Mouse (Mus musculus) adipose tissue, adult 10 weeks (tissue): ENCODE data around the gene Sprr2i. TPM values are rescaled to one million over a fixed set of nuclear protein-coding genes. Genes with fewer than 3 reads are reported as not detected.

Experiments
- polyA plus RNA-seq: library from polyadenylated mRNA; stranded (reverse); fragments of 350-450 nt; fragmentation: Illumina TruSeq; extraction: RNeasy Lipid Tissue Mini Kit (QIAGEN cat#74804); gene quantifications from one replicate; pipeline ENCODE4 v1.2.3, GENCODE M21; 2014; ENCODE audit warnings: low read depth, low replicate concordance

Gene Sprr2i
- polyA plus RNA-seq = not detected

GRCm38 (mm10) chr3:92407691-92408090 lies at the start of gene Sprr2i:
Sprr2i (plus strand) TSS chr3:92407991.

GRCm38 (mm10) chr3:92364887-92365286 lies 42.9 kb upstream of the Sprr2i start, which contains the start of gene Sprr2f:
Sprr2f (plus strand) TSS chr3:92365187.

GRCm38 (mm10) chr3:92385385-92385784 lies 22.4 kb upstream of the Sprr2i start, which contains the start of gene Sprr2h:
Sprr2h (plus strand) TSS chr3:92385685.

GRCm38 (mm10) chr3:92417782-92418181 lies 10.0 kb downstream of the Sprr2i start, which contains the start of gene Sprr2j-ps:
Sprr2j-ps (plus strand) TSS chr3:92418082.

GRCm38 (mm10) chr3:92429323-92429722 lies 21.5 kb downstream of the Sprr2i start, which contains the start of gene Gm9774:
Gm9774 (minus strand) TSS chr3:92429423.

GRCm38 (mm10) chr3:92432282-92432681 lies 24.5 kb downstream of the Sprr2i start, which contains the start of gene Sprr2k:
Sprr2k (plus strand) TSS chr3:92432582.

GRCm38 (mm10) chr3:92438689-92439088 lies 30.9 kb downstream of the Sprr2i start, which contains the start of gene Sprr1b:
Sprr1b (minus strand) TSS chr3:92438789.

GRCm38 (mm10) chr3:92458620-92459019 lies 50.8 kb downstream of the Sprr2i start, which contains the start of gene Sprr3:
Sprr3 (minus strand) TSS chr3:92458720.

Other genes starting within 250 kb of the Sprr2i start
- not detected for gene Sprr2a1, start 192.2 kb upstream of the Sprr2i start, polyA plus RNA-seq
- gene Sprr2a2, start 192.1 kb upstream of the Sprr2i start, polyA plus RNA-seq = 0.83 TPM
- gene Sprr2a3, start 122.6 kb upstream of the Sprr2i start, polyA plus RNA-seq = not detected
- gene Sprr2b, start 91.4 kb upstream of the Sprr2i start, polyA plus RNA-seq = not detected
- gene Sprr2d, start 68.9 kb upstream of the Sprr2i start, polyA plus RNA-seq = not detected
- gene Sprr2e, start 55.8 kb upstream of the Sprr2i start, polyA plus RNA-seq = not detected
- not detected for gene Sprr2f, start 42.8 kb upstream of the Sprr2i start, polyA plus RNA-seq
- gene Sprr2h, start 22.3 kb upstream of the Sprr2i start, polyA plus RNA-seq = not detected
- gene Sprr2j-ps, start 10.1 kb downstream of the Sprr2i start, polyA plus RNA-seq = not detected
- gene Gm9774, start 21.4 kb downstream of the Sprr2i start, polyA plus RNA-seq = 4.8 TPM
- not detected for gene Sprr2k, start 24.6 kb downstream of the Sprr2i start, polyA plus RNA-seq
- gene Sprr1b, start 30.8 kb downstream of the Sprr2i start, polyA plus RNA-seq = not detected
- gene Sprr3, start 50.7 kb downstream of the Sprr2i start, polyA plus RNA-seq = not detected
- gene Sprr1a, start 77.9 kb downstream of the Sprr2i start, polyA plus RNA-seq = not detected
- not detected for gene Sprr4, start 92.5 kb downstream of the Sprr2i start, polyA plus RNA-seq
- not detected for gene 2310046K23Rik, start 126.5 kb downstream of the Sprr2i start, polyA plus RNA-seq
- gene Ivl, start 165.7 kb downstream of the Sprr2i start, polyA plus RNA-seq = not detected
- 191 TPM for gene Smcp, start 181.0 kb downstream of the Sprr2i start, polyA plus RNA-seq
- gene 2210017I01Rik, start 199.5 kb downstream of the Sprr2i start, polyA plus RNA-seq = not detected
- not detected for gene Lce6a, start 213.7 kb downstream of the Sprr2i start, polyA plus RNA-seq
- not detected for gene Lce1a1, start 240.3 kb downstream of the Sprr2i start, polyA plus RNA-seq
- not detected for gene Lce1b, start 248.9 kb downstream of the Sprr2i start, polyA plus RNA-seq